Mouse (Mus musculus) kidney, embryonic 15.5 days (tissue): ENCODE measurements around the gene Cib1. TPM values are rescaled to one million over a fixed set of nuclear protein-coding genes. Genes with fewer than 3 reads are reported as not detected.

ENCODE experiments used
- ATAC-seq: fragments of 200-750 bp; cut with Nextera tagmentation; replicated peaks from 2 replicates; pipeline ENCODE4 v1.8.0; 2017; ENCODE audit warnings: moderate TSS enrichment; ENCODE audit not compliant: low FRiP score
- H3K27ac ChIP-seq: fragments of 300-500 bp; sonication (generic); 2 replicates; pipeline ENCODE4 v1.5.1; 2015; ENCODE audit warnings: mild to moderate bottlenecking, inconsistent platforms
- H3K27me3 ChIP-seq: fragments of 300-500 bp; sonication (generic); 2 replicates; pipeline ENCODE4 v1.6.1; 2015; ENCODE audit warnings: inconsistent platforms
- H3K36me3 ChIP-seq: fragments of 300-500 bp; sonication (generic); 2 replicates; pipeline ENCODE4 v1.6.1; 2015; ENCODE audit warnings: inconsistent platforms
- H3K4me1 ChIP-seq: fragments of 300-500 bp; sonication (generic); 2 replicates; pipeline ENCODE4 v1.6.1; 2015; ENCODE audit warnings: inconsistent platforms
- H3K4me2 ChIP-seq: fragments of 300-500 bp; sonication (generic); 2 replicates; pipeline ENCODE4 v1.6.1; 2015; ENCODE audit warnings: moderate library complexity, mild to moderate bottlenecking, inconsistent platforms
- H3K4me3 ChIP-seq: fragments of 300-500 bp; sonication (generic); replicated peaks from 2 replicates; pipeline ENCODE4 v1.5.1; 2015; ENCODE audit warnings: mild to moderate bottlenecking, inconsistent platforms
- H3K9ac ChIP-seq: fragments of 300-500 bp; sonication (generic); 2 replicates; pipeline ENCODE4 v1.6.1; 2015; ENCODE audit warnings: mild to moderate bottlenecking, inconsistent platforms
- H3K9me3 ChIP-seq: fragments of 300-500 bp; sonication (generic); replicated peaks from 2 replicates; pipeline ENCODE4 v1.6.1; 2016; ENCODE audit warnings: inconsistent platforms
- WGBS: fragments of 180-500 bp; shearing (Covaris S2); methylation state at CpG from one replicate; pipeline ENCODE4 v1.1.7; 2015; ENCODE audit warnings: mixed read lengths; 5-methylcytosine and 5-hydroxymethylcytosine counted together
- polyA plus RNA-seq: library from polyadenylated mRNA; unstranded; fragments of >200 nt; fragmentation: Nextera tagmentation; extraction: Ambion mirVana; gene quantifications from 2 replicates; pipeline ENCODE4 v1.2.1, GENCODE M21; 2015

Cib1 gene
- 108 and 122 TPM in 2 replicates for polyA plus RNA-seq

- H3K4me2 ChIP-seq = peak within 1 kb of the TSS; percentile 90
- ATAC-seq = peak; percentile 99
- no peaks in the 10 kb centered on the region for H3K27me3 ChIP-seq
- H3K9me3 ChIP-seq = no peaks in the 10 kb centered on the region
- peak within 1 kb of the TSS; percentile 76 for H3K9ac ChIP-seq
- H3K4me1 ChIP-seq = peaks cover 34% of the 10 kb centered on the region
- 1% methylated on average over 56 of the region's 56 CpGs for WGBS
- peaks cover 9% of the 10 kb centered on the region for H3K36me3 ChIP-seq
- peak within 1 kb of the TSS; percentile 74 for H3K4me3 ChIP-seq
- H3K27ac ChIP-seq = peak within 1 kb of the TSS; percentile 83
Observed at GRCm38 (mm10) chr7:80232489-80233029, at the start of gene Cib1, which contains the start of gene Gdpgp1. Cib1 (minus strand) TSS chr7:80232813. Gdpgp1 (plus strand) TSS chr7:80232865.

- Histone ChIP-seq H3K4me3 (no peak overlapping the region), H3K27ac (no peak overlapping the region), H3K36me3 (peaks cover 89% of the 10 kb centered on the region), H3K9me3 (no peaks in the 10 kb centered on the region), H3K9ac (no peak overlapping the region), H3K27me3 (no peaks in the 10 kb centered on the region), H3K4me1 (no peaks in the 10 kb centered on the region), H3K4me2 (no peak overlapping the region)
- WGBS = 89% methylated on average over 3 of the region's 3 CpGs
- no peak for ATAC-seq
Observed at GRCm38 (mm10) chr7:80281646-80282045, 49.0 kb upstream of the Cib1 start.

GRCm38 (mm10) chr7:80280998-80281397 is 48.4 kb upstream of the Cib1 start:
- 88% methylated on average over 2 of the region's 2 CpGs for WGBS
- Histone ChIP-seq H3K4me1 (no peaks in the 10 kb centered on the region), H3K4me3 (no peak overlapping the region), H3K36me3 (peaks cover 89% of the 10 kb centered on the region), H3K9me3 (no peaks in the 10 kb centered on the region), H3K4me2 (no peak overlapping the region), H3K27me3 (no peaks in the 10 kb centered on the region), H3K27ac (no peak overlapping the region), H3K9ac (no peak overlapping the region)
- no peak for ATAC-seq

- peaks cover 87% of the 10 kb centered on the region for H3K36me3 ChIP-seq
- 80% methylated on average over 10 of the region's 10 CpGs for WGBS
- no peak overlapping the region for H3K4me3 ChIP-seq
- no peak overlapping the region for H3K4me2 ChIP-seq
- no peak overlapping the region for H3K27ac ChIP-seq
- ATAC-seq = no peak
- no peak overlapping the region for H3K9ac ChIP-seq
- H3K4me1 ChIP-seq = no peaks in the 10 kb centered on the region
- H3K9me3 ChIP-seq = peaks cover 3% of the 10 kb centered on the region; the same call in 1 of the 2 replicates
- no peaks in the 10 kb centered on the region for H3K27me3 ChIP-seq
Observed at GRCm38 (mm10) chr7:80280032-80280431, 47.4 kb upstream of the Cib1 start.

- Histone ChIP-seq H3K4me3 (no peak overlapping the region), H3K4me1 (no peaks in the 10 kb centered on the region), H3K9me3 (peaks cover 12% of the 10 kb centered on the region), H3K27me3 (no peaks in the 10 kb centered on the region), H3K27ac (no peak overlapping the region), H3K36me3 (peaks cover 79% of the 10 kb centered on the region), H3K9ac (no peak overlapping the region), H3K4me2 (no peak overlapping the region)
- WGBS = 94% methylated on average over 4 of the region's 4 CpGs
- no peak for ATAC-seq
Observed at GRCm38 (mm10) chr7:80276374-80276773, 43.8 kb upstream of the Cib1 start.

GRCm38 (mm10) chr7:80273456-80273855 is 40.8 kb upstream of the Cib1 start:
- peaks cover 12% of the 10 kb centered on the region for H3K9me3 ChIP-seq
- no peak overlapping the region for H3K4me2 ChIP-seq
- H3K4me3 ChIP-seq = no peak overlapping the region
- ATAC-seq = no peak
- peaks cover 57% of the 10 kb centered on the region for H3K36me3 ChIP-seq
- no peaks in the 10 kb centered on the region for H3K27me3 ChIP-seq
- whole genome bisulfite sequencing = 91% methylated on average over 2 of the region's 2 CpGs
- H3K9ac ChIP-seq = no peak overlapping the region
- no peak overlapping the region for H3K27ac ChIP-seq
- peaks cover 16% of the 10 kb centered on the region for H3K4me1 ChIP-seq

GRCm38 (mm10) chr7:80269751-80270255 is 37.2 kb upstream of the Cib1 start:
- peaks cover 18% of the 10 kb centered on the region for H3K4me1 ChIP-seq
- peak overlapping the region; percentile 55 for H3K9ac ChIP-seq
- H3K27me3 ChIP-seq = no peaks in the 10 kb centered on the region
- H3K36me3 ChIP-seq = peaks cover 49% of the 10 kb centered on the region
- 1% methylated on average over 23 of the region's 23 CpGs for WGBS
- peak overlapping the region; percentile 81 for H3K4me2 ChIP-seq
- peak overlapping the region; percentile 45; the same call in 1 of the 2 replicates for H3K27ac ChIP-seq
- H3K9me3 ChIP-seq = peaks cover 7% of the 10 kb centered on the region
- H3K4me3 ChIP-seq = peak overlapping the region; percentile 64
- peak; percentile 77 for ATAC-seq

GRCm38 (mm10) chr7:80268897-80269750 is 36.5 kb upstream of the Cib1 start, which contains the start of gene Vps33b:
Vps33b (plus strand) TSS chr7:80269649.
- Histone ChIP-seq H3K27ac (peak within 1 kb of the TSS; percentile 45), H3K4me3 (peak within 1 kb of the TSS; percentile 64)
- WGBS = 4% methylated on average over 21 of the region's 21 CpGs

GRCm38 (mm10) chr7:80267764-80268163 is 35.2 kb upstream of the Cib1 start:
- no peak for ATAC-seq
- Histone ChIP-seq H3K4me3 (no peak overlapping the region), H3K27me3 (no peaks in the 10 kb centered on the region), H3K36me3 (peaks cover 47% of the 10 kb centered on the region), H3K9me3 (no peaks in the 10 kb centered on the region), H3K9ac (no peak overlapping the region), H3K4me1 (peaks cover 18% of the 10 kb centered on the region), H3K27ac (no peak overlapping the region), H3K4me2 (no peak overlapping the region)
- 88% methylated on average over 1 of the region's 1 CpGs for WGBS

More at GRCm38 (mm10) chr7:80268897-80269750, 36.5 kb upstream of the Cib1 start, which contains the start of gene Vps33b:
- Histone ChIP-seq H3K9ac (peak within 1 kb of the TSS; percentile 55), H3K4me2 (peak within 1 kb of the TSS; percentile 81), H3K27me3 (no peaks in the 10 kb centered on the region), H3K4me1 (peaks cover 18% of the 10 kb centered on the region), H3K9me3 (peaks cover under 1% of the 10 kb centered on the region; the same call in 1 of the 2 replicates), H3K36me3 (peaks cover 49% of the 10 kb centered on the region)
- ATAC-seq = peak; percentile 90

GRCm38 (mm10) chr7:80264606-80265005 is 32.0 kb upstream of the Cib1 start:
- no peak overlapping the region for H3K4me3 ChIP-seq
- H3K27ac ChIP-seq = no peak overlapping the region
- no peak for ATAC-seq
- 91% methylated on average over 12 of the region's 12 CpGs for WGBS
- no peaks in the 10 kb centered on the region for H3K9me3 ChIP-seq
- H3K36me3 ChIP-seq = peaks cover 44% of the 10 kb centered on the region
- peaks cover 5% of the 10 kb centered on the region for H3K27me3 ChIP-seq
- H3K9ac ChIP-seq = no peak overlapping the region
- peaks cover 26% of the 10 kb centered on the region for H3K4me1 ChIP-seq
- H3K4me2 ChIP-seq = no peak overlapping the region

- ATAC-seq = no peak; the same call in 1 of the 2 replicates
Observed at GRCm38 (mm10) chr7:80261372-80261990, 28.9 kb upstream of the Cib1 start.

More at GRCm38 (mm10) chr7:80261372-80261990, 28.9 kb upstream of the Cib1 start:
- Histone ChIP-seq H3K27ac (peak overlapping the region; percentile 86), H3K27me3 (peaks cover 12% of the 10 kb centered on the region), H3K36me3 (peaks cover 35% of the 10 kb centered on the region), H3K4me1 (peaks cover 17% of the 10 kb centered on the region), H3K4me2 (peak overlapping the region; percentile 70), H3K9me3 (no peaks in the 10 kb centered on the region), H3K4me3 (peak overlapping the region; percentile 95), H3K9ac (peak overlapping the region; percentile 92)
- WGBS = under 1% methylated on average over 32 of the region's 32 CpGs
